Mouse (Mus musculus) spleen, adult 2 months (tissue): ENCODE measurements around the gene Gm20877. TPM values are rescaled to one million over a fixed set of nuclear protein-coding genes. Genes with fewer than 3 reads are reported as not detected.
"Not testable (repeated sequence)": the region's sequence is repeated elsewhere in the genome, so short reads cannot be mapped to it uniquely, and the experiment has no call there.

Experiments
- DNase-seq, 2 experiments: peaks; one replicate each; pipeline versions ENCODE4 v3.0.0 to v3.0.0-alpha.2; 2012 to 2021; ENCODE audit warnings: low spot score in 2 of 2, low read depth in 1 of 2
- H3K27ac ChIP-seq: fragments of 200-500 bp; 2 replicates; pipeline ENCODE4 v1.5.1; 2012; ENCODE audit warnings: low read length, inconsistent platforms; ENCODE audit not compliant: insufficient read depth
- H3K27me3 ChIP-seq: fragments of 200-500 bp; 2 replicates; pipeline ENCODE4 v1.6.1; 2012; ENCODE audit warnings: mild to moderate bottlenecking, moderate library complexity, low read length, inconsistent platforms; ENCODE audit not compliant: control insufficient read depth, insufficient read depth
- H3K36me3 ChIP-seq: fragments of 200-500 bp; 2 replicates; pipeline ENCODE4 v1.6.1; 2012; ENCODE audit warnings: mild to moderate bottlenecking, low read length, inconsistent platforms; ENCODE audit not compliant: control insufficient read depth, insufficient read depth
- H3K4me1 ChIP-seq: fragments of 200-500 bp; 2 replicates; pipeline ENCODE4 v1.6.1; 2011; ENCODE audit warnings: inconsistent platforms; ENCODE audit not compliant: control insufficient read depth, insufficient read depth, insufficient read length
- H3K4me3 ChIP-seq: fragments of 200-500 bp; 2 replicates; pipeline ENCODE4 v1.5.1; 2011; ENCODE audit warnings: mild to moderate bottlenecking, inconsistent platforms; ENCODE audit not compliant: insufficient read depth, insufficient read length; ENCODE audit errors: extremely low read depth
- WGBS: fragments of 180-500 bp; shearing (Covaris S2); methylation state at CpG from one replicate; pipeline ENCODE4 v1.1.7; 2018; 5-methylcytosine and 5-hydroxymethylcytosine counted together
- polyA plus RNA-seq: library from polyadenylated mRNA; depleted of rRNA; stranded (reverse); fragments of >200 nt; gene quantifications from 2 replicates; pipeline ENCODE4 v1.2.3, GENCODE M21; 2012; rRNA removed

The Gm20877 gene
- polyA plus RNA-seq, result 0.08 TPM in 1 of 2 replicates, not detected in the other

DNA sequence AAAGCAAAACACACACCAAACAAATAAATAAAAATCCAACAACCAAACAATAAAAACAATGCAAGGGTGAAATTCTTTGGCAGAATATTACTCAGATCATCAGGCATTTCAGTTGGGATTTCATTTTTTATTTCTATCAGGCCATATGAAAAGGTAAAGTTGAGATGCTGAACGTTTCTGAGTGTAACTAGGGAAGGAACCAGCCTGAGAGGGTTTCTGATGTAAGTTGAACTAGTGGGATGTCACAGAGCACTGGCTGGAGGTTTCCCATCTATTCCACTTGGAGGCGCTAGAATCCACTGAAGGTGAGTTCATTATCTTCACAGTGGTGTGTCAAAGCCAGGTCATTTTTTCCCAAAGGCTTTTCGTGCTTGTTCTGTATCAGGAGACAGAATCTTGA, at the start of gene Gm20877:
Gene Gm20877 (plus strand): TSS at position 301 of the 400 bp plus-strand sequence.
- not testable (repeated sequence) for H3K36me3 ChIP-seq, H3K27me3 ChIP-seq, DNase-seq, H3K4me3 ChIP-seq, H3K27ac ChIP-seq, H3K4me1 ChIP-seq
- no CpG with 5 or more reads among the region's 3 CpGs for WGBS
